Mouse (Mus musculus) gastrocnemius, postnatal 14 days (tissue): ENCODE measurements around the gene Prm1. TPM values are rescaled to one million over a fixed set of nuclear protein-coding genes. Genes with fewer than 3 reads are reported as not detected.
"Not testable (repeated sequence)": the region's sequence is repeated elsewhere in the genome, so short reads cannot be mapped to it uniquely, and the experiment has no call there.

Source experiments
- DNase-seq: peaks from one replicate; pipeline ENCODE4 v3.0.0; 2021; ENCODE audit warnings: mixed read lengths
- intact Hi-C: fragments of 180-260 bp; cut with DNase I; formaldehyde crosslinking; loops from one replicate; pipeline ENCODE4 v1.15.1; 2025; ENCODE audit warnings: low total_unique reads
- total RNA-seq, 2 experiments: library from RNA; stranded (reverse); gene quantifications; 2 replicates each; pipeline ENCODE4 v1.2.3; 2021

Prm1 gene
- total RNA-seq, 2 experiments from 2014 or later: not detected

DNA sequence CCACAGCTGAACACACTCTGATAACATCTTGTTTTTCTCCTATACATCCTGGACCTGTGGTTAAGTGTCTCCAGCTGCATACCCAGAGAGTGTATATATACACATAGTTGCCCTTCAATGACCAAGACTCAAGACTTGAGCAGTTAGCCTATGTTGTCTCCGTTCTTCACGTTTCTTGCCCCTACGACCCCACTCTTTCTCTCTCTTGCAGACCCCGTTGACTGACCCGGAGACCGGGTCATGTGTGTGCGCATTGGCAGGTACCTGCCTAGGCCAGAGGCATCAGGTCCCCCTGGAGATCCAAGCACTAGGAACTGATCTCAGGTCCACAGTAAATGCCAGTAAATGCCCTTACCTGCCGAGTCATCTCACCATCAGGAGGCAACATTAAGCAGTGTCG is 21.6 kb upstream of the Prm1 start:
- intact Hi-C loops: no loop called here
- DNase-seq: no peak

DNA sequence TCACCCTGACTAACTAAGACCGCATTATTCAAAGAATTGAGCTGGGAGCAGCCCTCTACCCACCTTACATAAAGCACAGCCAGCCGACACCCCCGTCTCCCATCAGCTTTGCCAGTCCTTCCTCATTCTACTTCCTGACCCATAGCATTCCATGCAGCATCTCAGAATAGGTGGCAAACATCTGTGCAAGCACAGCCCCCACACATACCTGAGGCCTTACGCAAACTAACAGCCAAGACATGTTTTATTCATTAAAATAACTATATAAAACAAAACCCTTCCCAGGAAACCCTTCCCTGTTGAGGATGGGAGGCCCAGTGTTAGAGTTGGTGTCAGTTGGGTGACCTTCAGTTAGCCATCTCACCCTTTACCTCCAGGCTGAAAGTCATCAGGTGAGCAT is 20.2 kb upstream of the Prm1 start:
- intact Hi-C loops: no loop called here
- DNase-seq: no peak

DNA sequence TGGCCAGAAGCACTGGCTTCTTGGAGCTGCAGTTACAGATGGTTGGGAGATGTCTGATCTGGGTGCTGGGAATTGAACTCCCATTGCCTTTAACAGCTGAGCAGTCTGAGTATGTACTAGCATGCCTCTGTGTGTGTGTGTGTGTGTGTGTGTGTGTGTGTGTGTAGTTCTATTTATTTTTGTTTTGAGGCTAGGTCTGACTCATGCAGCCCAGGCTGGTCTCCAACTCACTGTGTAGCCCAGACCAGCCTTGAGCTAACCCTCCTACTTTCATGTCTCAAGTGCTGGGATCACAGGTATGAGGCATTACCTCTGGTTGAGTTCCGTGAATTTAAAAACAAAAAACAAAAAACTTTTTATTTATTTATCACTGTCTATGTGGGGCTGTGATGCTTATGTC is 18.9 kb upstream of the Prm1 start:
- intact Hi-C loops: no loop called here
- DNase-seq: no peak

DNA sequence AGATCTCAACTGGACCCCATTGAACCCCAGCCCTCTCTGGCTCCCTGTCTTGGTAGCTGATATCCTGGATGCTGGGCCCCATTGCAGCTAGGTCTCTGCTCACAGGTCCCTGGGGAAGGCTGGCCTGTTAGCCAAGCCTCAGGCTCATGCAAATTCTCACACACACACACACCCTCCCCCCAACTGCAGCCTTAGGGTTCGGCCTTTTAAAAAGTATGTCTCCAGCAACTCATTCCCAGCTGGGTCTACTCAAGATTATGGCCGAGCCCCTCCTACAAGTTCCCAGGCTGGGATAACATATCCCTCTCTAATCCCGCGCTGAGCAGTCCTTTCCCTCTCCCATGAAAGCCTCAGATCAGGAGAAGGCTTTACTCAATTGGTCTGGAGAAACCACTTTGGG is 15.7 kb upstream of the Prm1 start:
- intact Hi-C loops: no loop called here

DNA sequence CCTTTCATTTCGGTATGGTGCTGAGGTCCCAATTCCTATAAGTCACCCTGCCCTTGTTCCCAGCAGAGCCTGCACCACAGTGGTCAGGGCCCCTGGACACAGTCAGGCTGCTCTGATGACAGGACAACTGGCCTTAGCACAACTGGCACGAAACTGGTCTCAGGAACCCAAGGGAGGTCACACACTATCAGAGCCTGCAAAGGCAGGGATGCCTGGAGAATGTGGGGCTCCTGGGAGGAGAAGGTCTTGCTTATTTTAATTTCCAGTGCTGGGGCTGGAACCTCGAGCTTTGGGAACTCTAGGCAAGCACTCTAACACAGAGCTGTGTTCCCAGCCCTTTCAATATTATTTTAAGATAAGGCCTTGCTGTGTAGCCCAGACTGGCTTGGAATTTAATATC is 14.3 kb upstream of the Prm1 start:
- intact Hi-C loops: no loop called here
- no peak for DNase-seq

More for the DNA sequence above, 15.7 kb upstream of the Prm1 start:
- DNase-seq: no peak

DNA sequence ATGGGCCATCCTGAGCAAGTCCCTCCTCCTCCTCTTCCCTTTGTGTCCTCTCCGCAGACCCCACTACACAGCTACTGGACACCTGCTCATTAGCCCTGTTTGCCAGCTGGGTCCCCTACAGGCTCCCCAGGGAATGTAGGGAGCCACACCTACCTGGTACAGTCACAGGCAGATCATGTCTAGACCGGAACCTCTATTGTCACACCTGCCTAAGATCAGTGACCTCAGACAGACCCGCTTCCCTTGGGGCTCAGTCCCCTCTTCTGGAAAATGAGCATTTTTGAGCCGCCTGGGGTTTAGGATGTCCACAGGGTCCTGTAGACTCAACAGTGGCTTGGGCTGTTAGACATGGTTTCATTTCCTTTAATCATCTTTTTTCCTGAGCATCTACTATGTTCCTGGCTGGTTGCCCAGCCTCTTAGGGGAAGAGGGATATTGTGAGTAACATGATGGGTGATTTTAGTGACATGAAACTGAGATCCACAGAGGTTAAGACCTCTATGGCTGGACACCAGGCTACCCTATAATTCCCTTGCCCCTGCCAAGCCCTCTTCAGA is 13.0 kb upstream of the Prm1 start:
- intact Hi-C loops: no loop called here
- DNase-seq: no peak

DNA sequence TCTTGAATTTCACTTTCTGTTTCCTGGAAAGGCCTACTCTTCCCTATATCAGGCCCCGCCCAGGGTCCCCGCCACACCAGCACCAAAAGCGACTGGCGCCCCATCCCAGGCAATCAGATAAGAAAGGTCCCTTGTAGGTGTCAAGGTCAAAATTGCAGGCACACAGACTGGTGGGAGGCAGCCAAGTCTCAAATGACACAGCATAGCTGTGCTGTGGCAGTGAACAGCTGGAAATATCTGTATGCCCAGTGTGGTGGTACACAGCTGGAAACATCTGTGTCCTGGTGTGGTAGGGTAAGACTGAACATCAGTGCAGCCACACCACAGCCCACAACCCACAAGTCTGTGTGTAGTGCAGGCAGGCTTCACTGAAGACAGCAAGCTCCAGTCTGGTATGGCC is 9.2 kb upstream of the Prm1 start:
- no peak for DNase-seq
- intact Hi-C loops: no loop called here

DNA sequence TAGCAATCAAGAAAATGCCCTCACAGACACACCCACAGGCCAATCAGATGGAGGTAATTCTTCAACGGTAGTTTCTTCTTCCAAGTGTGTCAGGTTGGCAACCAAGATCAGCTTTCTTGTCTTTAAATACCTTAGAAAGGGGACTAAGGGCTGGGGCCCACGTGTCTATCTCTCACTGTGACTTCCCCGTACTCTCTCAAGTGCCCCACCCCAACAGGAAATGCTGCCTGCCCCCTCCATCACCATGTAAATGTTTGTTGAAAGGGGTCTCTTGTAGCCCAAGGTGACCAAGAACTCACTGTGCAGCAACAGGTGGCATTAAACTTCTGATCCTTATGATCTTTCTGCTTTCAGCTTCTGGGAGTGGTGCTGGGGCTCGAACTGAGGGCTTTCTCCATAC is 8.1 kb upstream of the Prm1 start:
- intact Hi-C loops: no loop called here
- DNase-seq: no peak

DNA sequence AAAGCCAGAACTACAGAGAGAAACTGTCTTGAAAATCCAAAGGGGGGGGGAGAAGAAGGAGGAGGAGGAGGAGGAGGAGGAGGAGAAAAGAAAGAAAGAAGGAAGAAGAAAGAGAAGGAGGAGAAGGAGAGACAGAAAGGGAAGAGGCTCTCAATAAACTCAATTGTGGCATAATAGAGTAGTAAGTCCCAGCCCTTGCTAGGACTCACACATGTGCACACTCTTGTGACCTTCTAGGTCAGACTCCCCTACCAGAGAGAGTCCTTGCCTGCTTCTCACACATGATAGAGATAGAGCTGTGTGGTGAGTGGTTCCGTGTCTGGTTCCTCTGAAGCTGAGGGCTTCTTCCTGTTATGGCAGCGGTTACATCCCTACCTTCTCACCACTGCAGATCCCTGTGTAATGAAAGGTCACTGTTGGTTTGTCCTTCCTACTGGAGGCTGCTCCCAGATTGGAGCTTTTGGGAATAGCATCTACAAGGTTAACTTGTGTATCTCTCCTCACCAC is 7.3 kb upstream of the Prm1 start, which contains the start of gene Gm11172:
Gene Gm11172, plus strand, starts transcription at position 51 of the 507 bp plus-strand sequence.
- intact Hi-C loops: no loop called here
- no peak for DNase-seq

DNA sequence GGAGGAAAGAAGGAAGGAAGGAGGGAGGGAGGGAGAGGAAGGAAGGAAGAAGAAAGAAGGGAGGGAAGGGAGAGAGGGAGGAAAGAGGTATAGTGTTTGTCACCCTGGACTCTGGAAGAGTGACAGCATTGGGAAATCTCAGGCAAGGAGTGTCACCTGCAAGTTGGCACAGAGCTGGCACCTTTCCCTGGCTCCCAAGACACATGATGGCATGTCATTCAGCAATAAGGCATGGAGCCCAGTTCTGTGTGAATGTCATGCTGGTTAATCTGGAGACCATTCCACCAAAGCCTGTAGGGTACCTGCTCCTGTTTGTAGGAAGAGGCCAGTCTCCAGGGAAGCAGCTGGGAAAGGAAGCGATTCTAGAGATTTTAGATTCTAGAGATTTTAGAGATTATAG is 4.7 kb upstream of the Prm1 start:
- DNase-seq: no peak
- intact Hi-C loops: no loop called here

DNA sequence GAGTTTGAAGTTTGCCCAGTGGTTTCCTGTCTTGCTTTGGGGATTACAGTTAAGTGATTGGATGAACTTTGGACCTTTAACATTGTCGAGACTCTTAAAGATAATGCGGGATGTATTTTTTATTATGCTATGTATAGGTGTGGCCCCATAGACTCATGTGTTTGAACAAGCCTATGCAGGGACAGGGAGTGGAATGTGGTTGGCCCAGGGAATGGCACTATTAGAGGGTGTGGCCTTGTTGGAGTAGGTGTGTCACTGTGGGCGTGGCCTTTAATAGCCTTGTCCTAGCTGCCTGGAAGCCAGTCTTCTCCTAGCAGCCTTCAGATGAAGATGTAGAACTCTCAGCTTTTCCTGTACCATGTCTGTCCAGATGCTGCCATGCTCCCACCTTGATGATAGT is 3.2 kb downstream of the Prm1 start:
- DNase-seq, intact Hi-C loops: not testable (repeated sequence)

DNA sequence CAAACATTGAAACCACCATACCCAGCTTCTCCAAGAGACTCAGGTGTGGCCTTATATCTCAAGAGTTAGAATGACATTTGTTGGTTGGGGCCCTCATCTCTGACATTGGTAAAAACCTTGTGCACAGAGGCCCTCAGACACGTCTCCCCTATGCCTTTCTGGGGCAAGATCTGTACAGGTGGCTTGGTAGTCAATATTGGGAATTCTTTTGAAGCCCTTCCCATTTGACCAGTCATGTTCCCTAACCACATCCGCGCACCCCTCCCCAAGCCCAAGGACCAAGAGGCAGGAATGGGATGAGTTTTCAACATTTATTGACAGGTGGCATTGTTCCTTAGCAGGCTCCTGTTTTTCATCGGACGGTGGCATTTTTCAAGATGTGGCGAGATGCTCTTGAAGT is 9.6 kb downstream of the Prm1 start, which contains the start of gene Prm2:
Gene Prm2, minus strand, starts transcription at position 101 of the 400 bp plus-strand sequence.
- intact Hi-C loops: no loop called here
- no peak for DNase-seq

DNA sequence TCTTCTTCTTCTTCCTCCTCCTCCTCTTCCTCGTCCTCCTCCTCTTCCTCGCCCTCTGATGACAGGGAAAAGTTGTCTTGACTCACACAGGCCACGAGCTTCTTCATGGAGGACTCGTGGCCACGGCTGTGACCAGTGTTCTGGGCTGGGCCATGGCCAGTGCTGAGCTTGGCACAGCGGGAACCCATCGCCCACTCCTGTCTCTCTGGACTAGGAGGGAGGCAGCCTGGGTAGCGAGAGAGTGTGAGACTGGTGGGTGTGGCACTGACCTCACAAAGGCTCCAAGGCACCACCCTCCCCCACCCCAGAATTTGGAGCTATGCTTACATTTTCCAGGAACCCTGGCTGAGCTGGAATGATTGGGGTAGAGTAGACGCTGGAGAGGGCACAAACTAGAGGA is 14.9 kb downstream of the Prm1 start, which contains the start of gene Prm3:
Gene Prm3, minus strand, starts transcription at position 213 of the 400 bp plus-strand sequence.
- intact Hi-C loops: no loop called here
- no peak for DNase-seq

DNA sequence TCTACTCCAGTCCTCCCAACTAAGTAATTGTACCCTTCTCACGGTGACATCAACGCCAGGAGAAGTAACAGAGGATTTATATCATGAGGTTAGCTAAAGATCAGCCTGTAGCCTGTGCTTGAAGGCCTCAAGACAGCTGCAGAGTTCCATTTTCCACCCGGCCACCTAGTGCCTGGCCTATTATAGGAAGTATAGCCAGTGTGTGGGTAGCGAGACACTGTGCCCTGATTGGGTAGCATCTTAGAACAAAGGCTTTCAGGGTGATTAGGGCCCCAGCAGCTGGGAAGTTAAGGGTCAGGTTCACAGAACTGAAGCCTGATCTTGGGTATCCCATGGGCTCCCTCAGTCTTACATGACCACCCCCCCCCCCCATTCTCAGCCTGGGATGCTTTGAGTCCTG is 16.8 kb downstream of the Prm1 start:
- DNase-seq: no peak
- intact Hi-C loops: loop anchor here (5.0 kb wide), 2 partner anchors 127 to 222 kb away; no protein-coding TSS in a partner anchor

DNA sequence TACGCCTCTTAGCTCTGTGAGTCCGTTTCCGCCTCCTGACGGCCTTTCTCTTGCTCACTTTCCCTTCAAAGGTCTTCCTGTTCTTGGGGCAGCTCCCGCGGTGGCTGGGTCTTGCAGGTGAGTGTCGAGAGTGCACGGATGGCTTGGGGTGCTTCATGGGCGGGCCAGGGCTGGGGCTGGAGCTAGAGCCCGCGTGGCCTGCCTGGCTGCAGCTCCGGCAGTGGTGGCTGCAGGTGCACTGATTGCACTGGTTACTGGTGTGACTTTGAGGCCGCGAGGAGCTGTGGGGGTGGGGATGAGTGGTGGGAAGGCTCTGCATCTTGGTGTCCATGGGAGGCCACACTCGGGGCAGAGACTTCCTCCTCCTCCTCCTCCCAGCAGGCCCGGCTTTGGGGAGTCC is 17.4 kb downstream of the Prm1 start, which contains the start of gene Tnp2:
Gene Tnp2, minus strand, starts transcription at position 390 of the 400 bp plus-strand sequence.
- intact Hi-C loops: loop anchor here (5.0 kb wide), 2 partner anchors 126 to 221 kb away; no protein-coding TSS in a partner anchor

DNA sequence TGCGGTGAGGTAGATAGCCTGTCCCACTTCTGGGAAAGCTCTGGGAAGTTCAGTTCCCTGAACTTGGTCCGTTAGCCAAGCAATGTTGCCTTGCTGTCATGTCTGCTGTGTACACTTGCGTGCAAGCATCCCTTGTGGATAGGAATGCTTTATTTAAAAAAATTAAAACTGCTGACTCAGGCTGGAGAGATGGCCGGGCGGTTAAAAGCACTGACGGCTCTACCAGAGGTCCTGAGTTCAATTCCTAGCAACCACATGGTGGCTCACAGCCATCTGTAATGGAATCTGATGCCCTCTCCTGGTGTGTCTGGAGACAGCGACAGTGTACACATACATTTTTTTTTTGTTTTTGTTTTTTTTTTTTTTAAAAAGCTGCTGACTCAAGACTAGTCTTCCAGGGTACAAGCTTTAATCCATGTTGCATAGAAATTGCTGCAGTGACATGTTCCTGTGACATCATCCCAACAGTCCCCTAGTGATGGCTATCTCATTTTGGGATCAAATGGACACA is 18.0 kb downstream of the Prm1 start:
- intact Hi-C loops: loop anchor here (5.0 kb wide), 2 partner anchors 125 to 220 kb away; no protein-coding TSS in a partner anchor
- DNase-seq: no peak

More for the DNA sequence above, 17.4 kb downstream of the Prm1 start, which contains the start of gene Tnp2:
- no peak for DNase-seq

DNA sequence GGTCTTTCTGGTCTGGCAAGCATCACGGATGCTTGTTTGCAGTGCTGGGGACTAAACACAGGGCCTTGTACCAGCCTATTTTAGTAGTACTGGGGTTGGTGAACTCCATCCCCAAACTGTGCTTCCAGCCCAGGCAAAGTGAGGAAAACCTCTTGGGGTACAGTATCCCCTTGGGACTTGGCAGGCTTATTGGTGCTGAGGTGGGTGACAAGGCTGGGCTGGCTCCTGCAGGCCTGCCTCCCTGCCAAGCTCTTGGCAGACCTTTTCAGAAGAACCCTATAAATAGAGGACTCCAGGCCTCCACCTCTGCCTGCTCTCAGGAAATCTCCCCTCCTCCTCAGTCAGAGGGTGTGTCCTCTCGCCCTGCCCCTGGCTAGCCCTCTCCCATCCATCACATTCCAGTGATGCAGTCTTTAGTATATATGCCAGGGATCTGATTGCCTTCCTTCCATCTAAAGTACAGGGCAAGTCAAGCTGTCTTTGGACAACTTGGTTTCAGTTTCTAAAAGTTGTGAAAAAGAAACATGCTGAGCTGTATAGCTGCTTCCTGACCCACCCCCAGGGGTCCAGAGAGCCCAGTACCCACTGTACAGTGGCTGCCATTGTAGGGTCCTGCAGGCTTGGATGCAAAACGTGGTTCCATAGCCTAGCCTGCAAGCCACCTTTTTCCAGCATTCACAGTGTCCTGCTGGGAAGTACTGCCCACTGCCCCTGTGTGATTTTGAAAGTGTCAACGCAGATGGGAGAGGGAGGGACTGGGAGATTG is 18.7 kb downstream of the Prm1 start:
- DNase-seq: peak; percentile 28
- intact Hi-C loops: loop anchor here (5.0 kb wide), 2 partner anchors 125 to 220 kb away; no protein-coding TSS in a partner anchor

DNA sequence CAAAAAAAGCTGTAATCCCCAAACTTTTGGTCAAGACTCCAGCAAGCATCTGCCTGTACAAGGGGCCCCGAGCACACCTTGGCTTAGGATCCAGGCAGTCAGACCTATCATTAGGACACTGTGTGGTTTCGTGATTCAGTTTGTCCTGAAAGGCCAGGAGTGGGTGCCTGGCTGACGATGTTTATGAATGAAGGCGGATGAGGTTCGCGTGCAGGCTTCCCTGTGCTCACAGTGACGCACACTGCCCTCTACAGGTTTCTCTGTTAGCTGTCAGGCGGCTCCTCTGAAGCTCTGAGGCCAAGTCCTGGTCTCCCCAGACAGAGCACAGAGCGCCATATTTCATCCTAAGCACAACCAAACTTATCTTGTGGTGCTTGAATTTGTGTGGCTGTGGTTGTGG is 19.4 kb downstream of the Prm1 start:
- intact Hi-C loops: loop anchor here (5.0 kb wide), 2 partner anchors 124 to 219 kb away; no protein-coding TSS in a partner anchor

DNA sequence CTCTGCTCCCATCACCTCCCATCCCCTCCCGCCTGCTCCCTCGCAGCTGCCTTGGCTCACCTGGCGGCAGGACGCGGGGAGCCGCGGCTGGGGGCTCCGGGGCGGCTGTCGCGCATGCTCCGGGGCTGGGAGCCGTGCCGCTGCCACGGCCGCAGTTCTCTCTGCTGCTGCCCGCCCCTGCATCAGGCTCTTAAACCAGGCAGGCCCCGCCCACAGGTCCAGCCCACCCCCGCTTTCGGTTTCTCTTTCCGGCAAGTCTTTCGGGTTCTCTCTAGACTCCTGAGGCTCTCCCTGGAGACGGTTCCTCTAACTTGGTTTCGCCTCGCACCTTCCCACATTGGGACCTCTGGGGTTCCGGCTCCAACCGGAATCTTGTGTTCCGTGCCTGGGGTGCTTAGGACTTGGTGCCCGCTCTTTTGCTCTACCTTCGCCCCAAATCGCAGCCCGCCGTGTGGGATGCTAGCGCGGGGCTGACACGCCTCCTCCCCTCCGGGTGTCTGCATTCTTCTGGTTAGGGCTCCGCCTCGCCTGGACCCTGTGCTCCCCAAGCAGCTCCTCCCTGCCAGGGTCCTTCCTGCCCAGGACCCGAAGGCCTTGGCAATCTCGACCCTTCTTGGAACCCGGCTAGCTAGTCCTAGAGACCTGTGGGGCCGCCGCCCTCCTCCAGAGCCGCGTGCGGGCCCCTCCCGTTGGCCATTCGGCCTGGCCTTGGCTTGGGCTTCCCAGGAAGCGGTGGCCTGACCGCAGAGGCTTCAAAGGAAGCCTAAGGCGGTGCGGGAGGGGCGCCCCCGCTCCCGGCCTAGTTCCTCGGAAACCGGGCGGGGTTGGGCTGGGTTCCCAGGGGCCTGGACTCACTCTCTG is 20.0 kb downstream of the Prm1 start, which contains the start of gene Socs1:
Gene Socs1, minus strand, starts transcription at position 166 of the 861 bp plus-strand sequence.
- intact Hi-C loops: loop anchor here (5.0 kb wide), 2 partner anchors 123 to 218 kb away; no protein-coding TSS in a partner anchor
- peak; percentile 90 for DNase-seq

More for the DNA sequence above, 19.4 kb downstream of the Prm1 start:
- DNase-seq: peak; percentile 82
